Mouse (Mus musculus) kidney, adult 8-10 months (tissue): ENCODE data around the gene Myod1.

ENCODE experiments used
- DNase-seq, 2 experiments: peaks; one replicate each; pipeline ENCODE4 v3.0.0; 2022

Gene Myod1

GRCm38 (mm10) chr7:46393116-46393515, 16.8 kb downstream of the Myod1 start:
- peak; percentile 83 to 90 for DNase-seq

- no peak for DNase-seq
Measured at GRCm38 (mm10) chr7:46393718-46394511, 17.6 kb downstream of the Myod1 start.

GRCm38 (mm10) chr7:46394933-46395332, 18.7 kb downstream of the Myod1 start:
- no peak for DNase-seq

- DNase-seq, result no peak
Measured at GRCm38 (mm10) chr7:46395571-46395970, 19.3 kb downstream of the Myod1 start.

- DNase-seq, result peak; percentile 64 to 78
Measured at GRCm38 (mm10) chr7:46396231-46396927, 20.1 kb downstream of the Myod1 start, which contains the start of gene Kcnc1. Gene Kcnc1, plus strand, starts transcription at chr7:46396497.

GRCm38 (mm10) chr7:46396928-46397731, 20.9 kb downstream of the Myod1 start:
- no peak for DNase-seq

GRCm38 (mm10) chr7:46397732-46398333, 21.6 kb downstream of the Myod1 start:
- DNase-seq, result no peak

- DNase-seq, result no peak
Measured at GRCm38 (mm10) chr7:46398612-46399011, 22.3 kb downstream of the Myod1 start.

- DNase-seq, result no peak
Measured at GRCm38 (mm10) chr7:46399676-46400075, 23.4 kb downstream of the Myod1 start.

GRCm38 (mm10) chr7:46400346-46400745, 24.1 kb downstream of the Myod1 start:
- no peak for DNase-seq

GRCm38 (mm10) chr7:46401371-46402180, 25.3 kb downstream of the Myod1 start:
- no peak for DNase-seq

- no peak for DNase-seq
Measured at GRCm38 (mm10) chr7:46403616-46404485, 27.6 kb downstream of the Myod1 start.

GRCm38 (mm10) chr7:46404756-46405155, 28.5 kb downstream of the Myod1 start:
- no peak for DNase-seq

- DNase-seq, result no peak
Measured at GRCm38 (mm10) chr7:46408606-46409005, 32.3 kb downstream of the Myod1 start.

- DNase-seq, result no peak
Measured at GRCm38 (mm10) chr7:46409204-46409789, 33.0 kb downstream of the Myod1 start.

- no peak for DNase-seq
Measured at GRCm38 (mm10) chr7:46410727-46411126, 34.5 kb downstream of the Myod1 start.

- DNase-seq, result no peak
Measured at GRCm38 (mm10) chr7:46412823-46413222, 36.5 kb downstream of the Myod1 start.

- DNase-seq, result no peak
Measured at GRCm38 (mm10) chr7:46413959-46414725, 37.9 kb downstream of the Myod1 start.

GRCm38 (mm10) chr7:46415818-46416425, 39.6 kb downstream of the Myod1 start:
- DNase-seq, result no peak
